Mouse (Mus musculus): ENCODE measurements around the gene Scgb2b18. TPM values are rescaled to one million over a fixed set of nuclear protein-coding genes. Genes with fewer than 3 reads are reported as not detected.
"Not testable (repeated sequence)": the region's sequence is repeated elsewhere in the genome, so short reads cannot be mapped to it uniquely, and the experiment has no call there.

Gene Scgb2b18
- not detected for total RNA-seq (2021)

DNA sequence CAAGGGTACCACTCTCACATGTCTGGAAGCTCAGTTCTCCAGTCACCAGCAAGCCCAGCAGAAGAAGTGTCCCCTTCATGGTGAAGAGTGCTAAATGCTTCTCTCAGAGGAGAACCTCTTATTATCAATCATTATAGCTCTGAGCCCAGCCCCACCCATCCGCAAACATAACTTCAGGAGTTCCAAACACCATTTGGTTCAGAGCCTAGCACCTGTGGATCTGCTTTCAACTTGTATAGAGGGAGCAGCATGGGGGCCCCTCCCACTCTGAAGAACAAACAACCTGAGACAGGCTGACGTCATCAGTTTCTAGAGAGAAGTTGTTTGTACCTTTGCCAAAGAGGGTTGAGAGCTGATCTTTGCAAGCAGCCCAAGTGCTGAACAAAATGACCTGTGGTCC is at the start of gene Scgb2b18:
Gene Scgb2b18, minus strand, starts transcription at position 101 of the 400 bp plus-strand sequence.
- intact Hi-C loops (cut with DNase I); DNase-seq (ENCODE audit: low spot score in 2 of 2): not testable (repeated sequence)

DNA sequence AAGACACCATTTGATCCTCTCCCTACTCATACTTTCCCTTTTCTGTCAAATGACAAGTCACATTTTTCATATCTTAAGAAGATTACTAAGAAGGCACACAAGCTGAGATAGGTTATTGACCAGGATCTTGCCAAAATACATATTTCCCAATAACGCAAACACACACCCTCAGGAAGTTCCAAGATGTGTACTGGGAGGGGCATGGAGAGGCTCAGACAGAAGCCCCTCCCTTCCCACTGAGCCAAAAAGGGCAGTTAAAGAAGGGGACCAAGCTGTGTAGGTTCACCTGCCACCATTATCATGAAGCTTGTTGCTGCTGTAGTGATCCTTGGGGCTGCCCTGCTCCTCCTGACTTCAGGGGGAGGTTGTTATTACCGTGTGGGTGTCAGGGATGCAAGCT is 11.6 kb upstream of the Scgb2b18 start, which contains the start of gene Scgb1b18:
Gene Scgb1b18, plus strand, starts transcription at position 301 of the 400 bp plus-strand sequence.
- DNase-seq (ENCODE audit: low spot score in 2 of 2); intact Hi-C loops (cut with DNase I): not testable (repeated sequence)

Other genes with a start within 250 kb of the Scgb2b18 start
- gene Scgb2b17, start 117.3 kb downstream of the Scgb2b18 start, total RNA-seq (2021), result not detected
- gene Scgb1b17, start 110.4 kb downstream of the Scgb2b18 start, total RNA-seq (2021), result not detected
- not detected for gene Scgb1b18, start 11.7 kb upstream of the Scgb2b18 start, total RNA-seq (2021)
- not detected for gene Scgb2b19, start 106.5 kb upstream of the Scgb2b18 start, total RNA-seq (2021)
- gene Scgb1b19, start 113.4 kb upstream of the Scgb2b18 start, total RNA-seq (2021), result not detected
- gene Scgb2b20, start 192.5 kb upstream of the Scgb2b18 start, total RNA-seq (2021), result not detected
- gene Scgb1b20, start 199.4 kb upstream of the Scgb2b18 start, total RNA-seq (2021), result not detected